Mouse (Mus musculus) intestine, embryonic 15.5 days (tissue): ENCODE data around the gene Col25a1. TPM values are rescaled to one million over a fixed set of nuclear protein-coding genes. Genes with fewer than 3 reads are reported as not detected.

Experiments used
- ATAC-seq: fragments of 200-750 bp; cut with Nextera tagmentation; 2 replicates; pipeline ENCODE4 v1.8.0; 2017; ENCODE audit warnings: moderate TSS enrichment, moderate library complexity
- H3K27ac ChIP-seq: fragments of 300-500 bp; sonication (generic); 2 replicates; pipeline ENCODE4 v1.5.1; 2015; ENCODE audit warnings: mild to moderate bottlenecking, inconsistent platforms
- H3K27me3 ChIP-seq: fragments of 300-500 bp; sonication (generic); replicated peaks from 2 replicates; pipeline ENCODE4 v1.6.1; 2015; ENCODE audit warnings: inconsistent platforms
- H3K36me3 ChIP-seq: fragments of 300-500 bp; sonication (generic); 2 replicates; pipeline ENCODE4 v1.6.1; 2015; ENCODE audit warnings: inconsistent platforms
- H3K4me1 ChIP-seq: fragments of 300-500 bp; sonication (generic); replicated peaks from 2 replicates; pipeline ENCODE4 v1.6.1; 2015; ENCODE audit warnings: inconsistent platforms
- H3K4me2 ChIP-seq: fragments of 300-500 bp; sonication (generic); replicated peaks from 2 replicates; pipeline ENCODE4 v1.6.1; 2015; ENCODE audit warnings: mild to moderate bottlenecking, inconsistent platforms
- H3K4me3 ChIP-seq: fragments of 300-500 bp; sonication (generic); replicated peaks from 2 replicates; pipeline ENCODE4 v1.5.1; 2015; ENCODE audit warnings: inconsistent platforms
- H3K9ac ChIP-seq: fragments of 300-500 bp; sonication (generic); 2 replicates; pipeline ENCODE4 v1.6.1; 2015; ENCODE audit warnings: inconsistent platforms
- H3K9me3 ChIP-seq: fragments of 300-500 bp; sonication (generic); 2 replicates; pipeline ENCODE4 v1.6.1; 2016; ENCODE audit warnings: inconsistent platforms
- WGBS: fragments of 180-500 bp; shearing (Covaris S2); methylation state at CpG from one replicate; pipeline ENCODE4 v1.1.7; 2015; 5-methylcytosine and 5-hydroxymethylcytosine counted together
- polyA plus RNA-seq: library from polyadenylated mRNA; unstranded; fragments of >200 nt; fragmentation: Nextera tagmentation; extraction: Ambion mirVana; gene quantifications from 2 replicates; pipeline ENCODE4 v1.2.1, GENCODE M21; 2015

Gene Col25a1
- polyA plus RNA-seq, 1 experiment from 2014 or later, result 1.9 TPM

DNA sequence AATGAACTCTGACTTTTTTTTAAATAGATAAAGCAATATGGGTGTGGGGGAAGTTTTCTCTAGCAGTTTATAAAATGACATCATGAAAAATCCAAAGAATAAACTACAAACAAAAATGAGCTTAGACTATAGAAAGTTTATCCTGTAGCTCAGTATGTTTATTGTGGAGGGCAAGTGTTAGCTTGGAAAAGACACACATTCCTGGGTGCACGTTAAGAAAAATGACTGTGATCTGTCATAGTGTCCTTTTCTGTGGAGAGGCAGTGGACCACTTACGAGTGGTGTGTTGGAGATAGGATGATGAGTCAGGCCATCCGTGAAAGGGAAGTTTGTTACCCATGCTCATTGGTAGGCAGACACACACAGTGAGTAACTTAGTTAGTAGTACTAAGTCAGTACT is 207.1 kb downstream of the Col25a1 start:
- Histone ChIP-seq H3K9me3 (no peaks in the 10 kb centered on the region), H3K4me2 (no peak overlapping the region), H3K9ac (no peak overlapping the region), H3K36me3 (no peaks in the 10 kb centered on the region), H3K27ac (no peak overlapping the region), H3K4me1 (no peaks in the 10 kb centered on the region), H3K4me3 (no peak overlapping the region), H3K27me3 (no peaks in the 10 kb centered on the region)
- ATAC-seq, result 0 out of 2 replicates have a peak, but pooled peaks have one; percentile 31
- WGBS, result 32% methylated on average over 3 of the region's 3 CpGs

DNA sequence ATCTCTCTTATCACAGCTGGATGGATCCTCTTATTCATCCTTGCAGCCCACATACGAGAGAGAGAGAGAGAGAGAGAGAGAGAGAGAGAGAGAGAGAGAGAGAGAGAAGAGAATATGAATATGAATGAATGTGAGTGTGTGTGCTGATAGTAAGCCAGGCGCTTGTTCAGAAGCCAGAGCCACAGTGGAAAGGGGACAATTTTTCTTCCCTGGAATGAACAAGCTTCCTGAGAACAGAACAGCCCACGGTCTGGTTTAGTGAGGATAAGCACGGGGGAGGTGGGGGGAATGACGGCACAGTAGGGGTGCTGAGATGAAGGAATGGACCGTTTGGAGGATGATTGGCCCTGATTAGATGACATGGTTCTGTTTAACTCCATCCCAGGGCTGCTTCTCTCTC is 218.9 kb downstream of the Col25a1 start:
- ATAC-seq, result no peak
- no peaks in the 10 kb centered on the region for H3K27me3 ChIP-seq
- 57% methylated on average over 6 of the region's 6 CpGs for WGBS
- no peak overlapping the region for H3K4me3 ChIP-seq
- H3K9me3 ChIP-seq, result no peaks in the 10 kb centered on the region
- H3K4me1 ChIP-seq, result no peaks in the 10 kb centered on the region
- H3K27ac ChIP-seq, result no peak overlapping the region
- no peak overlapping the region for H3K4me2 ChIP-seq
- H3K9ac ChIP-seq, result no peak overlapping the region
- no peaks in the 10 kb centered on the region for H3K36me3 ChIP-seq

DNA sequence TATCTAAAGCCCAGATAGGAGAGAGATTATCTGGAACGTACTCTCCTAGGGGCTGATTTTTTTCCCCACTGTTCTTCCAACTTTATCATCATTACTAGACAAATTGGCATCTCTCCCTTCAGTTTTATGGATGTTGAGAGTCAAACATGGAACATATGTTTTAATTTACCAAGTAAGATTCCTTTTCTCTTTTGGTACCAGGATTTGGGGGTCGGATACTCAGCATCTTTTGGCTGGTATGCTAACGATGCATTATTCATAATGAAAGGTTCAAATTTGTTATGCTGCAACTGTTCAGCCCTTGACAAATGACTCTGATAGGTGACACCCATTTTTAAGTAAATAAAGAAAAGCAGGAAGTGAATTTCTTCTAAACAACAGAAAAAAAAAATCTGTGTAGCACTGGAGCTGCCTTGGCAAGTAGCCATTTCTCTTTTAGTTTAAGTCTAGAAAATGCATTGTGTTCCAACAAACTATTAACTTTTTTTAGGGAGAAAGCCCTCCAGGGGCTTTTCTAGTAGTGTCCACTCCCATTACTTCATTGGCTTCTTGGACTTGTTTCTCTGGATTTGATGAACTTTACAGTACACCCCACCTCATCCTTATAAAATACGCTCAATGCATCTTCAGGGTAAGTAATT is 223.2 kb downstream of the Col25a1 start:
- no peak for ATAC-seq

DNA sequence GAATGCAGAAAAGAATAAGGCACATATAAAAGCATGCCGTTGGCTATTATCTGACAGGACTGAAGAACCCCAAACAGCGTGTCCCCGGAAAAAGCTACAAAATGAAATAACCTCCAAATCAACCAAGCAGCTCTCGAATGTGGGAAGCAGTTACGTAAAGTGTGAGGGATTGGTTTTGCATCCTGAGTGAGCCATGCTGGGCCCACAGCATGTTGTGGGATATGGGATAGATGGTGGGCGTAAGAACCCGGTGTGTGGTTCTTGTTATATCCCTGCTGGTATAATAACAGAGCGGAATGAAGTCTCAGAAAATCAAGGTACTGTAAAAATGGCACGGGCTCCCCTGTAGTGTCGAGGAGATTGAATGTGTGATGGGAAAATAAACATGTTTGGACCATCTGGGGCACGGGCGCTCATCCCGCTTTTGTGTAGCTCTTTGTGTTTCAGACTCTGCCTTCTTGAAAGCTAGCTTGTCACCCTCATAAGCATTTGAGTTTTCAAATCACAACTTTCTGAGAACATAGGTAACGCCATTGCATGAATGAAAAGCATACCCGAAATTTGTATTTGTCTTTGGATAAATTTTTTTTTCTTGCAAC is 225.4 kb downstream of the Col25a1 start:
- Histone ChIP-seq H3K4me2 (no peak overlapping the region), H3K27ac (no peak overlapping the region), H3K4me3 (no peak overlapping the region), H3K9ac (no peak overlapping the region), H3K36me3 (no peaks in the 10 kb centered on the region), H3K4me1 (no peaks in the 10 kb centered on the region), H3K27me3 (no peaks in the 10 kb centered on the region), H3K9me3 (no peaks in the 10 kb centered on the region)
- 93% methylated on average over 15 of the region's 15 CpGs for WGBS
- no peak for ATAC-seq

More for the DNA sequence above, 223.2 kb downstream of the Col25a1 start:
- H3K4me3 ChIP-seq, result no peak overlapping the region
- no peaks in the 10 kb centered on the region for H3K27me3 ChIP-seq
- no peaks in the 10 kb centered on the region for H3K36me3 ChIP-seq
- no peak overlapping the region for H3K4me2 ChIP-seq
- H3K4me1 ChIP-seq, result no peaks in the 10 kb centered on the region
- no peaks in the 10 kb centered on the region for H3K9me3 ChIP-seq
- no peak overlapping the region for H3K27ac ChIP-seq
- no peak overlapping the region for H3K9ac ChIP-seq
- 70% methylated on average over 4 of the region's 4 CpGs for WGBS

- no peak overlapping the region for H3K27ac ChIP-seq
- WGBS, result 76% methylated on average over 7 of the region's 7 CpGs
- H3K4me3 ChIP-seq, result no peak overlapping the region
- no peaks in the 10 kb centered on the region for H3K27me3 ChIP-seq
- H3K9me3 ChIP-seq, result no peaks in the 10 kb centered on the region
- no peak overlapping the region for H3K9ac ChIP-seq
- H3K4me2 ChIP-seq, result no peak overlapping the region
- H3K36me3 ChIP-seq, result no peaks in the 10 kb centered on the region
- ATAC-seq, result no peak
- H3K4me1 ChIP-seq, result no peaks in the 10 kb centered on the region
Measured at GRCm38 (mm10) chr3:130360813-130361212, 229.5 kb downstream of the Col25a1 start.

GRCm38 (mm10) chr3:130361922-130362321 is 230.6 kb downstream of the Col25a1 start:
- no peaks in the 10 kb centered on the region for H3K9me3 ChIP-seq
- no peak overlapping the region for H3K27ac ChIP-seq
- WGBS, result 57% methylated on average over 1 of the region's 1 CpGs
- no peaks in the 10 kb centered on the region for H3K4me1 ChIP-seq
- ATAC-seq, result no peak
- H3K36me3 ChIP-seq, result no peaks in the 10 kb centered on the region
- H3K9ac ChIP-seq, result no peak overlapping the region
- no peak overlapping the region for H3K4me2 ChIP-seq
- no peaks in the 10 kb centered on the region for H3K27me3 ChIP-seq
- H3K4me3 ChIP-seq, result no peak overlapping the region

GRCm38 (mm10) chr3:130362797-130363367 is 231.6 kb downstream of the Col25a1 start:
- Histone ChIP-seq H3K36me3 (no peaks in the 10 kb centered on the region), H3K9me3 (no peaks in the 10 kb centered on the region), H3K27ac (no peak overlapping the region), H3K4me2 (no peak overlapping the region), H3K9ac (no peak overlapping the region), H3K4me3 (no peak overlapping the region), H3K27me3 (no peaks in the 10 kb centered on the region), H3K4me1 (no peaks in the 10 kb centered on the region)
- ATAC-seq, result no peak
- 87% methylated on average over 7 of the region's 7 CpGs for WGBS

DNA sequence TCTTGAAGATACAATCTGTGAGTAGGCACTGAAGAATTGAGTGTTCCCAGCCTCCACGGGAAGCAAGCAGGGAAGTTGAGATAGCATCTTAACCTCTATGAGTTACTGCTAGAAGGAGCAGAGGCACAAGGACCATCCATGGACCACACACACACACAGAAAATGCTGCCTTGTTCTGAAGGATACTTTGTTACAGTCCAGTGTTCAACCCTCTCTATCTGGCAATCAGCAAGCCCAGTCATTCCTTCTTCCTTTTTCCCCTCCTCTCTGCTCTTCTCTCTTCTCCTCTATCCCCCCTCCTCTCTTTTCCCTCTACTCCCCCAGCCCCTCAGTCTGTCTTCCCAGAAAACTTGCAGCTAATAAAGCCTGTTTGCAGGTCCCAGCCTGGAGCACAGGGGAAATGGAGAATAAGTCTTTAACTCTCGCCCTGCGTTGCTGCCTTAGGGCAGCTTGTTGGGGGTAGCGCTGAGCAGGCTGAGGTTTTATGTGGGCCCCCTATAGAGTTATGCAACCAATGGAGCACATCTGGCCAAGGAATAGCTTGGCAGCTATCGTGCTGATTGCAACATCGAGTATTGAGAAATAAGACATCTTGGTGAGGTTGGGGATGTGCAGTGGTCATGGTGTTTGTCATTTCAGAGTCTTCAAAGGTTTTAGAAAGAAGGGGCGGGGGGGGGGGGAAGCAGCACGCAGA is 235.8 kb downstream of the Col25a1 start:
- Histone ChIP-seq H3K9ac (no peak overlapping the region), H3K36me3 (no peaks in the 10 kb centered on the region), H3K27ac (no peak overlapping the region), H3K4me3 (no peak overlapping the region), H3K9me3 (no peaks in the 10 kb centered on the region), H3K4me2 (no peak overlapping the region), H3K27me3 (no peaks in the 10 kb centered on the region), H3K4me1 (peaks cover 4% of the 10 kb centered on the region; the same call in 1 of the 2 replicates)
- ATAC-seq, result no peak
- WGBS, result 63% methylated on average over 7 of the region's 8 CpGs

DNA sequence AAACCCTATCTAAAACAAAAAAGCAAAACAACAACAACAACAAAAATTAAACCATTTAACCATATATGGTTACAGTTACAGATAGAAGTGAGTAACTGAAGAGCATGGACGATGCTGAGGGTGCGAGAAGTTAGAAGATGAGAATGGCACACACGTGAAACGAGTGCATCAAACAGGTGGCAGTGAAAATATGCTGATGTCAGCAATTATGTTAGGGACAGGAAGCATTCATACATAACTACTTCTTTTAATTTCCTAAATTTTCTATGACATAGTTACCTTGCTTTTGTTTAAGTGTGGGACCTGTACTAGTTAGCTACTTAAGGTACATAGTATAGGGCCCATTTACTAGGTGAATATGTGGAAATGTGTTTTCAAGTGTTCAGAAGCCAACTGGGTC is 237.1 kb downstream of the Col25a1 start:
- Histone ChIP-seq H3K36me3 (no peaks in the 10 kb centered on the region), H3K4me2 (no peak overlapping the region), H3K9me3 (no peaks in the 10 kb centered on the region), H3K27me3 (no peaks in the 10 kb centered on the region), H3K4me3 (no peak overlapping the region), H3K9ac (no peak overlapping the region), H3K27ac (no peak overlapping the region), H3K4me1 (peaks cover 4% of the 10 kb centered on the region; the same call in 1 of the 2 replicates)
- WGBS, result 94% methylated on average over 4 of the region's 4 CpGs
- no peak for ATAC-seq

- Histone ChIP-seq H3K9me3 (no peaks in the 10 kb centered on the region), H3K4me3 (no peak overlapping the region), H3K9ac (no peak overlapping the region), H3K27ac (no peak overlapping the region), H3K4me1 (peaks cover 4% of the 10 kb centered on the region; the same call in 1 of the 2 replicates), H3K36me3 (no peaks in the 10 kb centered on the region), H3K27me3 (no peaks in the 10 kb centered on the region), H3K4me2 (no peak overlapping the region)
- no peak for ATAC-seq
- WGBS, result 85% methylated on average over 1 of the region's 1 CpGs
Measured at GRCm38 (mm10) chr3:130369113-130369512, 237.8 kb downstream of the Col25a1 start.

DNA sequence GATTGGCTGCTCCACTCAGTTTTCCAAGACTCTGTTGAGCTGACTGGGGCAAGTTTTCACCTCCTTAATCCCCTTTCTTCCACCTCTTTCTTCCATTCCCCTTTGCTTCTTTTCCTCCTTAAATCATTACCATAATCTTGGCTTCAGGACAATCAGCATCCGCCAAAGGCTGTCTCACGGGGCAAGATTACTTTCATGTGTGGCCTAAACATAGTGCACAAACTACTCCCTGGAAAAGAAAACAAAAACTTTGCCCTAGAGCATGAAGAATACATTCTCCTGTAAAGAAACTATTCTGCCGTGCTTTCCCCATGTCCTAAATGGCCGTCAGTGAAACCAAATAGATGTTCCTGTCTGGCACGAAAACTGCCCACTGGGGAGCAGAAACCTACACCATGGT is 238.9 kb downstream of the Col25a1 start:
- no peak overlapping the region for H3K9ac ChIP-seq
- H3K9me3 ChIP-seq, result no peaks in the 10 kb centered on the region
- no peak for ATAC-seq
- WGBS, result 73% methylated on average over 5 of the region's 5 CpGs
- peaks cover 4% of the 10 kb centered on the region; the same call in 1 of the 2 replicates for H3K4me1 ChIP-seq
- H3K4me2 ChIP-seq, result no peak overlapping the region
- H3K27ac ChIP-seq, result no peak overlapping the region
- no peaks in the 10 kb centered on the region for H3K27me3 ChIP-seq
- H3K4me3 ChIP-seq, result no peak overlapping the region
- no peaks in the 10 kb centered on the region for H3K36me3 ChIP-seq

- ATAC-seq, result no peak
- WGBS, result 66% methylated on average over 7 of the region's 7 CpGs
- no peaks in the 10 kb centered on the region for H3K36me3 ChIP-seq
Measured at GRCm38 (mm10) chr3:130373145-130373544, 241.8 kb downstream of the Col25a1 start.

More at GRCm38 (mm10) chr3:130373145-130373544, 241.8 kb downstream of the Col25a1 start:
- Histone ChIP-seq H3K27ac (no peak overlapping the region), H3K9ac (no peak overlapping the region), H3K4me2 (no peak overlapping the region), H3K4me1 (peaks cover 7% of the 10 kb centered on the region; the same call in 1 of the 2 replicates), H3K4me3 (no peak overlapping the region), H3K9me3 (no peaks in the 10 kb centered on the region), H3K27me3 (no peaks in the 10 kb centered on the region)
